Mouse (Mus musculus) forebrain, embryonic 11.5 days (tissue): ENCODE data around the gene Dgcr8. TPM values are rescaled to one million over a fixed set of nuclear protein-coding genes. Genes with fewer than 3 reads are reported as not detected.

ENCODE experiments used
- ATAC-seq: fragments of 200-750 bp; cut with Nextera tagmentation; replicated peaks from 2 replicates; pipeline ENCODE4 v1.8.0; 2017; ENCODE audit warnings: moderate TSS enrichment; ENCODE audit not compliant: low FRiP score
- DNase-seq: peaks from one replicate; pipeline ENCODE4 v3.0.0-alpha.2; 2017; ENCODE audit warnings: low spot score
- H3K27ac ChIP-seq: fragments of 300-500 bp; sonication (generic); 2 replicates; pipeline ENCODE4 v1.5.1; 2014; ENCODE audit warnings: low read depth, low read length
- H3K27me3 ChIP-seq: fragments of 300-500 bp; sonication (generic); 2 replicates; pipeline ENCODE4 v1.6.1; 2014; ENCODE audit warnings: mild to moderate bottlenecking, low read length, mixed read lengths; ENCODE audit not compliant: control insufficient read depth, insufficient read depth
- H3K36me3 ChIP-seq: fragments of 300-500 bp; sonication (generic); 2 replicates; pipeline ENCODE4 v1.6.1; 2014; ENCODE audit warnings: mild to moderate bottlenecking, low read length, moderate library complexity, mixed read lengths; ENCODE audit not compliant: control insufficient read depth, insufficient read depth
- H3K4me1 ChIP-seq: fragments of 300-500 bp; sonication (generic); replicated peaks from 2 replicates; pipeline ENCODE4 v1.6.1; 2014; ENCODE audit warnings: low read length, mixed read lengths; ENCODE audit not compliant: control insufficient read depth, insufficient read depth
- H3K4me2 ChIP-seq: fragments of 300-500 bp; sonication (generic); 2 replicates; pipeline ENCODE4 v1.6.1; 2014; ENCODE audit warnings: low read depth, mild to moderate bottlenecking, low read length, moderate library complexity, mixed read lengths; ENCODE audit not compliant: severe bottlenecking
- H3K4me3 ChIP-seq: fragments of 300-500 bp; sonication (generic); 2 replicates; pipeline ENCODE4 v1.5.1; 2014; ENCODE audit warnings: low read depth, low read length
- H3K9ac ChIP-seq: fragments of 300-500 bp; sonication (generic); 2 replicates; pipeline ENCODE4 v1.6.1; 2014; ENCODE audit warnings: low read length
- H3K9me3 ChIP-seq: fragments of 300-500 bp; sonication (generic); 2 replicates; pipeline ENCODE4 v1.6.1; 2016; ENCODE audit warnings: low read length, mixed read lengths; ENCODE audit not compliant: control insufficient read depth
- WGBS: fragments of 180-500 bp; shearing (Covaris S2); extraction: QIAGEN DNeasy Blood & Tissue Kit; methylation state at CpG from one replicate; pipeline ENCODE4 v1.1.7; 2014; 5-methylcytosine and 5-hydroxymethylcytosine counted together
- polyA plus RNA-seq: library from polyadenylated mRNA; unstranded; fragments of >200 nt; fragmentation: Nextera tagmentation; extraction: Ambion mirVana; gene quantifications from 2 replicates; pipeline ENCODE4 v1.2.1, GENCODE M21; 2014

The Dgcr8 gene
- polyA plus RNA-seq, 1 experiment from 2014 or later = 52.4 TPM

GRCm38 (mm10) chr16:18247521-18248399 lies 41.3 kb downstream of the Dgcr8 start:
- Histone ChIP-seq H3K9me3 (no peaks in the 10 kb centered on the region), H3K36me3 (peaks cover 31% of the 10 kb centered on the region), H3K4me3 (peak overlapping the region; percentile 97), H3K4me1 (peaks cover 16% of the 10 kb centered on the region), H3K27me3 (no peaks in the 10 kb centered on the region), H3K9ac (peak overlapping the region; percentile 99), H3K4me2 (peak overlapping the region; percentile 61), H3K27ac (peak overlapping the region; percentile 89)
- 1% methylated on average over 26 of the region's 33 CpGs for WGBS
- ATAC-seq = 0 out of 2 replicates have a peak, but pooled peaks have one; percentile 1
- no peak for DNase-seq

- 90% methylated on average over 10 of the region's 10 CpGs for WGBS
- Histone ChIP-seq H3K27ac (no peak overlapping the region), H3K36me3 (peaks cover 51% of the 10 kb centered on the region), H3K27me3 (no peaks in the 10 kb centered on the region), H3K9me3 (no peaks in the 10 kb centered on the region), H3K4me2 (no peak overlapping the region), H3K4me3 (no peak overlapping the region), H3K4me1 (0 out of 2 replicates have a peak, but pooled peaks cover 1% of the 10 kb centered on the region), H3K9ac (no peak overlapping the region)
- DNase-seq (no peak), ATAC-seq (no peak)
Measured at GRCm38 (mm10) chr16:18241581-18241980, 47.5 kb downstream of the Dgcr8 start.

- Histone ChIP-seq H3K36me3 (peaks cover 17% of the 10 kb centered on the region), H3K4me2 (no peak overlapping the region), H3K27ac (no peak overlapping the region), H3K4me3 (no peak overlapping the region), H3K27me3 (no peaks in the 10 kb centered on the region), H3K9ac (no peak overlapping the region; the same call in none of the 2 replicates), H3K4me1 (peaks cover 7% of the 10 kb centered on the region), H3K9me3 (no peaks in the 10 kb centered on the region)
- DNase-seq = no peak
- no peak for ATAC-seq
- WGBS = 81% methylated on average over 7 of the region's 7 CpGs
Measured at GRCm38 (mm10) chr16:18236676-18237501, 52.2 kb downstream of the Dgcr8 start.

- H3K4me3 ChIP-seq = peak overlapping the region; percentile 87
- peaks cover 7% of the 10 kb centered on the region for H3K4me1 ChIP-seq
- peak overlapping the region; percentile 91 for H3K9ac ChIP-seq
- no peaks in the 10 kb centered on the region for H3K9me3 ChIP-seq
- H3K4me2 ChIP-seq = peak overlapping the region; percentile 80
- H3K27ac ChIP-seq = peak overlapping the region; percentile 83
- 6% methylated on average over 19 of the region's 19 CpGs for WGBS
- H3K27me3 ChIP-seq = no peaks in the 10 kb centered on the region
- DNase-seq = peak; percentile 82
- H3K36me3 ChIP-seq = peaks cover 9% of the 10 kb centered on the region
- ATAC-seq = peak; percentile 67
Measured at GRCm38 (mm10) chr16:18235389-18236065, 53.5 kb downstream of the Dgcr8 start.

- no peaks in the 10 kb centered on the region for H3K27me3 ChIP-seq
- no peaks in the 10 kb centered on the region for H3K9me3 ChIP-seq
- H3K27ac ChIP-seq = peak within 1 kb of the TSS; percentile 83
- peaks cover 7% of the 10 kb centered on the region for H3K4me1 ChIP-seq
- DNase-seq (peak; percentile 82), ATAC-seq (peak; percentile 73)
- H3K4me2 ChIP-seq = peak within 1 kb of the TSS; percentile 80
- H3K36me3 ChIP-seq = peaks cover 9% of the 10 kb centered on the region
- H3K4me3 ChIP-seq = peak within 1 kb of the TSS; percentile 87
- under 1% methylated on average over 77 of the region's 79 CpGs for WGBS
- H3K9ac ChIP-seq = peak within 1 kb of the TSS; percentile 91
Measured at GRCm38 (mm10) chr16:18234671-18235388, 54.2 kb downstream of the Dgcr8 start, which contains the start of gene Zdhhc8. TSS of gene Zdhhc8 (minus strand) at chr16:18235136.

GRCm38 (mm10) chr16:18233919-18234670 lies 55.0 kb downstream of the Dgcr8 start:
- DNase-seq = no peak

GRCm38 (mm10) chr16:18233451-18233850 lies 55.6 kb downstream of the Dgcr8 start:
- peak overlapping the region; percentile 91; the same call in 1 of the 2 replicates for H3K9ac ChIP-seq
- no peak overlapping the region; the same call in 1 of the 2 replicates for H3K4me2 ChIP-seq
- H3K27ac ChIP-seq = no peak overlapping the region
- H3K36me3 ChIP-seq = no peaks in the 10 kb centered on the region; the same call in 1 of the 2 replicates
- H3K27me3 ChIP-seq = no peaks in the 10 kb centered on the region
- H3K4me1 ChIP-seq = peaks cover 7% of the 10 kb centered on the region
- H3K9me3 ChIP-seq = no peaks in the 10 kb centered on the region
- ATAC-seq (no peak), DNase-seq (no peak)
- no peak overlapping the region for H3K4me3 ChIP-seq
- WGBS = 64% methylated on average over 1 of the region's 1 CpGs

More at GRCm38 (mm10) chr16:18233919-18234670, 55.0 kb downstream of the Dgcr8 start:
- H3K4me3 ChIP-seq = peak overlapping the region; percentile 87
- WGBS = 21% methylated on average over 13 of the region's 13 CpGs
- H3K36me3 ChIP-seq = peaks cover 4% of the 10 kb centered on the region; the same call in 1 of the 2 replicates
- peak; percentile 9 for ATAC-seq
- no peak overlapping the region for H3K27ac ChIP-seq
- peak overlapping the region; percentile 80 for H3K4me2 ChIP-seq
- no peaks in the 10 kb centered on the region for H3K27me3 ChIP-seq
- H3K9me3 ChIP-seq = no peaks in the 10 kb centered on the region
- peak overlapping the region; percentile 91 for H3K9ac ChIP-seq
- peaks cover 7% of the 10 kb centered on the region for H3K4me1 ChIP-seq
